Mouse (Mus musculus): ENCODE data around the gene Ago4. TPM values are rescaled to one million over a fixed set of nuclear protein-coding genes. Genes with fewer than 3 reads are reported as not detected.
A peak's percentile ranks its signal among the peaks of the same experiment; 100 is the strongest.

Gene Ago4
- polyA plus RNA-seq (2011; ENCODE audit: insufficient read depth, insufficient read length, low replicate concordance, missing spikeins): 1.5 and 3.5 TPM in 2 replicates

- Histone ChIP-seq H3K4me1 (ENCODE audit: control insufficient read depth, insufficient read depth, low read length) (peaks cover 5% of the 10 kb centered on the region), H3K4me3 (replicated peaks; ENCODE audit: control insufficient read depth, low read depth, low read length) (peak within 1 kb of the TSS; percentile 64), H3K27ac (ENCODE audit: control insufficient read depth, insufficient read depth, low read depth, low read length, poor library complexity) (peak within 1 kb of the TSS; percentile 32; the same call in 1 of the 2 replicates)
- TF ChIP-seq CTCF (IDR thresholded peaks at IDR 0.05; ENCODE audit: control insufficient read depth, insufficient read depth, low read length): no peak
- no peak for TF ChIP-seq POLR2A (IDR thresholded peaks at IDR 0.05; ENCODE audit: borderline replicate concordance, control insufficient read depth, low read depth, low read length)
- under 1% methylated on average over 120 of the region's 120 CpGs for WGBS
Measured at GRCm38 (mm10) chr4:126532827-126533728, at the start of gene Ago4. Gene Ago4, minus strand, starts transcription at chr4:126533472.

- no peaks in the 10 kb centered on the region for H3K4me1 ChIP-seq (ENCODE audit: control insufficient read depth, insufficient read depth, low read length)
- TF ChIP-seq CTCF (IDR thresholded peaks at IDR 0.05; ENCODE audit: control insufficient read depth, insufficient read depth, low read length): no peak
- no peak for TF ChIP-seq POLR2A (IDR thresholded peaks at IDR 0.05; ENCODE audit: borderline replicate concordance, control insufficient read depth, low read depth, low read length)
- no peak overlapping the region for H3K4me3 ChIP-seq (replicated peaks; ENCODE audit: control insufficient read depth, low read depth, low read length)
- H3K27ac ChIP-seq (ENCODE audit: control insufficient read depth, insufficient read depth, low read depth, low read length, poor library complexity): no peak overlapping the region
- 70% methylated on average over 2 of the region's 2 CpGs for WGBS
Measured at GRCm38 (mm10) chr4:126579077-126579476, 45.8 kb upstream of the Ago4 start.

- Histone ChIP-seq H3K27ac (ENCODE audit: control insufficient read depth, insufficient read depth, low read depth, low read length, poor library complexity) (no peak overlapping the region), H3K4me3 (replicated peaks; ENCODE audit: control insufficient read depth, low read depth, low read length) (no peak overlapping the region), H3K4me1 (ENCODE audit: control insufficient read depth, insufficient read depth, low read length) (no peaks in the 10 kb centered on the region)
- 28% methylated on average over 3 of the region's 3 CpGs for WGBS
- TF ChIP-seq POLR2A (IDR thresholded peaks at IDR 0.05; ENCODE audit: borderline replicate concordance, control insufficient read depth, low read depth, low read length) (no peak), CTCF (IDR thresholded peaks at IDR 0.05; ENCODE audit: control insufficient read depth, insufficient read depth, low read length) (no peak)
Measured at GRCm38 (mm10) chr4:126577920-126578319, 44.6 kb upstream of the Ago4 start.

DNA sequence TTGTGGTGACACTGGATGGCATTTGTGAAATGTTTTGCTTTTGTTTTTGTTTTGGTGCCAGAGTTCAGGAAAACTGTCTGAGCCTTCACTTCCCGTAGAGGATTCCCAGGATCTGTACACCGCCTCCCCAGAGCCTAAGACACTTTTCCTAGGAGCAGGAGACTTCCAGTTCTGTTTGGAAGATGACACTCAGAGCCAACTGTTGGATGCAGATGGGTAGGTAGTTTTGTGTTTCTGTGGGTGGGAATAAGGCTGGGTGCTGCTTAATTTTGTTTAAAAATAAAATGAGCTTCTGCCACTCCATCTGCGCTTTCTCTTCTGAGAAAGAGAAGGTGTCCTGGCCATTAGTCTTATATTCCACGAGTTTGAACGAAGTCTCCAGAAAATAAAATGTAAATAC, 43.0 kb upstream of the Ago4 start:
- TF ChIP-seq POLR2A (IDR thresholded peaks at IDR 0.05; ENCODE audit: borderline replicate concordance, control insufficient read depth, low read depth, low read length) (no peak), CTCF (IDR thresholded peaks at IDR 0.05; ENCODE audit: control insufficient read depth, insufficient read depth, low read length) (no peak)
- no peak overlapping the region for H3K27ac ChIP-seq (ENCODE audit: control insufficient read depth, insufficient read depth, low read depth, low read length, poor library complexity)
- H3K4me1 ChIP-seq (ENCODE audit: control insufficient read depth, insufficient read depth, low read length): no peaks in the 10 kb centered on the region
- H3K4me3 ChIP-seq (replicated peaks; ENCODE audit: control insufficient read depth, low read depth, low read length): no peak overlapping the region
- 97% methylated on average over 5 of the region's 5 CpGs for WGBS

- H3K4me1 ChIP-seq (ENCODE audit: control insufficient read depth, insufficient read depth, low read length): no peaks in the 10 kb centered on the region
- 92% methylated on average over 3 of the region's 3 CpGs for WGBS
- TF ChIP-seq POLR2A (IDR thresholded peaks at IDR 0.05; ENCODE audit: borderline replicate concordance, control insufficient read depth, low read depth, low read length) (no peak), CTCF (IDR thresholded peaks at IDR 0.05; ENCODE audit: control insufficient read depth, insufficient read depth, low read length) (no peak)
- no peak overlapping the region for H3K27ac ChIP-seq (ENCODE audit: control insufficient read depth, insufficient read depth, low read depth, low read length, poor library complexity)
- H3K4me3 ChIP-seq (replicated peaks; ENCODE audit: control insufficient read depth, low read depth, low read length): no peak overlapping the region
Measured at GRCm38 (mm10) chr4:126569783-126570182, 36.5 kb upstream of the Ago4 start.

DNA sequence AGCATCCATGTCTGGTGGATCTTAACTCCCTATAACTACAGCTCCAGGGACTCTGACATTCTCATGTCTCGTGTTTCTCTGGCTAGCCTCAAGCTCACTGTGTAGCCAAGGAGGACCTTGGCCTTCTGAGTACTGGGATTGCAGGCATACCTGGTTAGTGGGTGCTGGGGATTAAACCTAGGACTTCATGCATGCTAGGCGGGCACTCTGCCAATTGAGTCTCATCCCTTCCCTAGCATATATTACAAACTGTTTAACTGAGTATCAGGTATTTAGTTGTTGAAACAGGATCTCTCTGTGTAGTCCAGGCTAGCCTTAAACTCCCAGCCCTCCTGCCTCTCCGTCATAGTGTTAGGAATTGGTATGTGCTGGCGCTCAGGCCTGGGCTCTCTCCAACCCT, 34.0 kb upstream of the Ago4 start:
- Histone ChIP-seq H3K27ac (ENCODE audit: control insufficient read depth, insufficient read depth, low read depth, low read length, poor library complexity) (no peak overlapping the region), H3K4me3 (replicated peaks; ENCODE audit: control insufficient read depth, low read depth, low read length) (no peak overlapping the region), H3K4me1 (ENCODE audit: control insufficient read depth, insufficient read depth, low read length) (no peaks in the 10 kb centered on the region)
- TF ChIP-seq POLR2A (IDR thresholded peaks at IDR 0.05; ENCODE audit: borderline replicate concordance, control insufficient read depth, low read depth, low read length): no peak
- TF ChIP-seq CTCF (IDR thresholded peaks at IDR 0.05; ENCODE audit: control insufficient read depth, insufficient read depth, low read length): no peak
- 89% methylated on average over 4 of the region's 4 CpGs for WGBS

- WGBS: 82% methylated on average over 6 of the region's 6 CpGs
Measured at GRCm38 (mm10) chr4:126563798-126564197, 30.5 kb upstream of the Ago4 start.

More at GRCm38 (mm10) chr4:126563798-126564197, 30.5 kb upstream of the Ago4 start:
- no peak overlapping the region for H3K27ac ChIP-seq (ENCODE audit: control insufficient read depth, insufficient read depth, low read depth, low read length, poor library complexity)
- no peak for TF ChIP-seq CTCF (IDR thresholded peaks at IDR 0.05; ENCODE audit: control insufficient read depth, insufficient read depth, low read length)
- TF ChIP-seq POLR2A (IDR thresholded peaks at IDR 0.05; ENCODE audit: borderline replicate concordance, control insufficient read depth, low read depth, low read length): no peak
- no peaks in the 10 kb centered on the region; the same call in 1 of the 2 replicates for H3K4me1 ChIP-seq (ENCODE audit: control insufficient read depth, insufficient read depth, low read length)
- no peak overlapping the region for H3K4me3 ChIP-seq (replicated peaks; ENCODE audit: control insufficient read depth, low read depth, low read length)

Data from bone marrow, adult 2 months (tissue).